Mouse (Mus musculus) 3T3-L1 (cell line): ENCODE measurements around the gene Ap5b1.

ENCODE experiments used
- DNase-seq: peaks from one replicate; pipeline ENCODE4 v3.0.0-alpha.2; 2015; ENCODE audit warnings: low read depth, low spot score

Gene Ap5b1

DNA sequence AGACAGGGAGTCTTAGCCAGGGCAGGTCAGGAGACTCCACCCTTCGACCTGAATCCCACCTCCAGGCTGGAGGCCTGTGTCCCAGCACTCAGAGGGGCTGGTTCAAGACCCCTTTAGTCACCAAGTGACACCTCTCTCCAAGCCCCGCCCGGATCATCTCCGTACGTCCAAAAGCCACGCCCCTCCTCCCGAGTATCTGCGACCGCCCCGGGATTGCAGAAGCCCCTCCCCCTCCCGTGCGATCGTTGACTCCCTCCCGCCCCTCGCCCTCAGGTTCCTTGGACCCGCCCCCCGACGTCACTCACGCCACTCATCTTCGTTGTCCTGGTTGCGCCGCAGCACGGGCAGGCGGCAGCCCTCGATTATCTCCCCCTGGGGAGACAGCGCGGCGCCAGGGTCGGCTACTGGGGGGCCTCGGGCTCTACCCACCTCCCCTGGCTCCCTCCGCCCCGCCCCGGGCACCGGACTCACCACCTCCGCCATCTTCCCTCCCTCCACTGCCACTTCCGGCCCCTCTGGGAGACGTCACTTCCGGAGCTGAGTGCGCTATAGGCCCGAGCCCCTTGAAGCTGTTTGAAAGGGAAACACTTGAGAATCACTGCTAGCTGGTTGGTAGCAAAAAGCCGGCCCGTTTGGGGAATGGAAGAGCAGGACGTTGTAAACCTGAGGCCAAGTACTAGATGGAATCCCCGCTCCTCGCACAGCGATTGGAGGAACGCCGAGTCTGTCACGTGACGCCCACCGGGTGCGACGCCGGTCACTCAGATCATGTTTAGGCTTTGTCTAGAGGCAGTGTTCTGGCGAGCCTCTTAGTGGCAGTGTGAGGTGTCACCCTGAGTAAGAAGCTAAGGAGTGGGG, 42.0 kb downstream of the Ap5b1 start, which contains the start of gene Kat5:
Gene Kat5 (minus strand): TSS at position 691 of the 858 bp plus-strand sequence.
- DNase-seq = peak; percentile 96

DNA sequence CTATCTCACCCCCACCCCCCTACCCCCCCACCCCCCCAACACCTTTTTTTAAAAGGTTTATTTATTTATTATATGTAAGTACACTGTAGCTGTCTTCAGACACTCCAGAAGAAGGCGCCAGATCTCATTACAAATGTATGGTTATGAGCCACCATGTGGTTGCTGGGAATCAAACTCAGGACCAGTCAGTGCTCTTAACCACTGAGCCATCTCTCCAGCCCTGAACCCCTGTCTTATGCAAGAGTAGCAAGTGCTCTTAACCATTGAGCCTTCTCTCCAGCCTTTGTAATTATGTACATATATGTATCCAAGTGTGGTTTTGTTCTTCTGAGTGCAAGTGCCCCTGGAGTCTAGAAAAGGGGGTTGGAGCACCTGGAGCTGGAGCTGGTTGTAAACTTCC, 44.1 kb downstream of the Ap5b1 start:
- peak; percentile 51 for DNase-seq

DNA sequence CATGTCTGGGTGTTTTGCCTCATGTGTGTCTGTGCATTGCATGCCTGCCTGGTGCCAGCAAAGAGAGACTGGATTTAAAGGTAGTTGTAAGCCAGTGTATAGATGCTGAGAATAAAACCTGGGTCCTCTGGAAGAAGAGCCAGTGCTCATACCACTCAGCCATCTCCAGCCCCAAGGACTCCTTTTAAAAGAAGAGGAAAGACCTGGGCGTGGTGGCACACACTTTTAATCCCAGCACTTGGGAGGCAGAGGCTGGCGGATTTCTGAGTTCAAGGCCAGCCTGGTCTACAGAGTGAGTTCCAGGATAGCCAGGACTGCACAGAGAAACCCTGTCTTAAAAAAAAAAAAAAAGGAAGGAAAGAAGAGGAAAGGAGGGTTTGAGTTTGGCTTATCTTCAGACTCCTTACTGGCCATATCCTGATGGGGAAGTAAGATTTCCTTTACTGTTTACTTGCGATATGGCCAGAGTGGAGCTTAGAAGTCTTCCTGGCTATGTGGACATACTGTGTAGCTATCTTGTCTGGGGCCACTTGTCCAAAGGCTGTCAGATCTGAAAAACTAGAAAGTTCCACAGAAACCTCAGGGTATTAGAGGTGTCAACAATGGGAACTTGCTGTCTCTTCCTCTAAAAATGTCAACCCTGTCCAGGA, 45.1 kb downstream of the Ap5b1 start:
- DNase-seq = no peak

DNA sequence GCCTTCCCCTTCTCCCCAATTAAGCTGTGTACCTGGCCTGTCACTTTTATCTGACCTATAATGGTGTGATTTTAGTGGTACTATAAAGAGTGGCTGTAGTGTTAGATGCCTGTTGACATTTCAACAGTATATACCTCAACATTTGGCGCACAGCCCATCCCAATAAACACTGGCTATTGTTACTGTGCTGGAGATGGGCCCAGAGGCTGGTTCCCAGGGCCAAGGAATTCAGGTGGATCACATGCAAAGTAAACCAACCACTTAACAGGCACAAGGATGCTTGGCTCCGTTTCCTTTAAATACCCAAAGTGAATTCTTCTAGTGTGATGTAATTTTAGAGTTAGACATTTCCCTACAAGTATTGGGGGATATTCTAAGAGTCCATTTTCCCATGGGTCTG, 47.1 kb downstream of the Ap5b1 start:
- DNase-seq = peak; percentile 56

DNA sequence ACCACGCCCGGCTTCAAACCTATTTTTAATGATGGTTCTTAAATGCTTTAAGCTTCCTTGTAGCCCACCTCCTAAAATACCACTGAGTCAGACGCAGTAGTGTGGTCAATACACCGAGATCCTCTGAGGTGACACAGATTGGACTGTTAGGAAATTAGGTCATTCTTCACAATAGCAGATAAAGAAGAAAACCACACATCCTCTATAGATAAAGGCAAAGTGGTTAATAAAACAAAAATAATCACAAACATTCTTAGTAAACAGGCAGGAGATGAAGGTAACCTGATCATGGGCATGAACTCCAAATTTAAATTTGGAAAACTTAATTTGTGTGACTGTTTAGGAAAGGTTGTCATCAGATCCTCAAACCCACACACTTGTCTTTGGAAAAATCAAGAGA, 52.2 kb downstream of the Ap5b1 start:
- DNase-seq = no peak
